Mouse (Mus musculus): ENCODE measurements at regions not wholly inside any gene's neighbourhood (a gene's known extent, or its start where the extent isn't known, plus 50 kb on each side); places are given as distances from the start of the nearest gene placed in this dataset.

DNA sequence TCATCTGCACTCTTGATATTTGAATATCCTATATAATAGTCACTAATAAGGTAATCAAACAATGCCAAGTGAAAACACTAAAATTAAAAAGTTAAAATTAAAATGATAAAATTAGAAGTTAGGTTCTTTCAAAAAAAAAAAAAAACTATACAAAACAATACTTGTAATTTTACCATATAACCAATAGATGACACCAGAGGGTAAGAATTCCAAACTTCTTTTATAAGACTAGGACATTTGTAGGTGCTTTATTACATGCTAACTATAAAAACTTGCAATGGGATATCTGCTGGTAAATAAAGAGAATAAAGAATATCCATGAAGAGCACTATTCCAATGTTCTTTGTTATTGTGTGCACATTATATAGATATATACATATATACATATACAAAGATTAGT lies 125.0 kb downstream of the 4921511C20Rik start:
- TF ChIP-seq CTCF (IDR thresholded peaks at IDR 0.05; ENCODE audit: low read depth) (no peak), EP300 (optimal IDR thresholded peaks at IDR 0.05) (no peak)
